Mouse (Mus musculus) liver, embryonic 15.5 days (tissue): ENCODE measurements around the gene Sgta. TPM values are rescaled to one million over a fixed set of nuclear protein-coding genes. Genes with fewer than 3 reads are reported as not detected.

Experiments used
- ATAC-seq: fragments of 200-750 bp; cut with Nextera tagmentation; 2 replicates; pipeline ENCODE4 v1.8.0; 2017; ENCODE audit warnings: moderate number of reproducible peaks, mild to moderate bottlenecking, moderate library complexity; ENCODE audit not compliant: insufficient read depth
- H3K27ac ChIP-seq: fragments of 300-500 bp; sonication (generic); replicated peaks from 2 replicates; pipeline ENCODE4 v1.5.1; 2015; ENCODE audit warnings: mild to moderate bottlenecking, inconsistent platforms
- H3K27me3 ChIP-seq: fragments of 300-500 bp; sonication (generic); 2 replicates; pipeline ENCODE4 v1.6.1; 2015; ENCODE audit warnings: mild to moderate bottlenecking, inconsistent platforms
- H3K36me3 ChIP-seq: fragments of 300-500 bp; sonication (generic); replicated peaks from 2 replicates; pipeline ENCODE4 v1.6.1; 2015; ENCODE audit warnings: moderate library complexity, mild to moderate bottlenecking, inconsistent platforms
- H3K4me1 ChIP-seq: fragments of 300-500 bp; sonication (generic); replicated peaks from 2 replicates; pipeline ENCODE4 v1.6.1; 2015; ENCODE audit warnings: inconsistent platforms
- H3K4me2 ChIP-seq: fragments of 300-500 bp; sonication (generic); 2 replicates; pipeline ENCODE4 v1.6.1; 2015; ENCODE audit warnings: moderate library complexity, mild to moderate bottlenecking, inconsistent platforms
- H3K4me3 ChIP-seq: fragments of 300-500 bp; sonication (generic); replicated peaks from 2 replicates; pipeline ENCODE4 v1.5.1; 2015; ENCODE audit warnings: mild to moderate bottlenecking, inconsistent platforms
- H3K9ac ChIP-seq: fragments of 300-500 bp; sonication (generic); 2 replicates; pipeline ENCODE4 v1.6.1; 2015; ENCODE audit warnings: moderate library complexity, mild to moderate bottlenecking, inconsistent platforms
- H3K9me3 ChIP-seq: fragments of 300-500 bp; sonication (generic); replicated peaks from 2 replicates; pipeline ENCODE4 v1.6.1; 2016; ENCODE audit warnings: inconsistent platforms
- WGBS: fragments of 180-500 bp; shearing (Covaris S2); methylation state at CpG from one replicate; pipeline ENCODE4 v1.1.7; 2015; ENCODE audit warnings: mixed read lengths; ENCODE audit not compliant: insufficient replicate concordance; 5-methylcytosine and 5-hydroxymethylcytosine counted together
- microRNA-seq: library from miRNA; unstranded; fragments of <30 nt; microRNA quantifications from one replicate; pipeline ENCODE4, GENCODE M21; 2016
- polyA plus RNA-seq: library from polyadenylated mRNA; unstranded; fragments of >200 nt; fragmentation: Nextera tagmentation; extraction: Ambion mirVana; gene quantifications from 2 replicates; pipeline ENCODE4 v1.2.1, GENCODE M21; 2015

Gene Sgta
- polyA plus RNA-seq, 1 experiment from 2014 or later = 57.0 TPM

DNA sequence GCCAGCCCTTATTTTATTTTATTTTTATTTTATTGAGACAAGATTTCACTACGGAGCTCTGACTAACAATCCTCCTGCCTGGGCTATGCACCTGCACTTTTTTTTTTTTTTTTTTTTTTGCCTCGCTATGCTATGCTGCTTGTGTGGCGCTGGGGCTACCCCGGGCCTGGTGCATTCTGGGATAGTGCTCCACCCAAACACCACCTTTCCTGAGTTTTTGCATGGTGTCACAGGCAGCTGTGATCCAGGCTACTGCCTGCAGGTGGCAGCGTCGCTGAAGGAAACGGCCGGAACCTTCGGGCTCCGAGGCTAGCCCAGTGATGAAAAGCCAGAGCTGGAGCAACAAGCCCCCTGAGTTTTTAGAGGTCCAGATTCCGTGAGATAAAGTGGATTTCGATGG, 61.2 kb downstream of the Sgta start:
- ATAC-seq = 0 out of 2 replicates have a peak, but pooled peaks have one; percentile 29

DNA sequence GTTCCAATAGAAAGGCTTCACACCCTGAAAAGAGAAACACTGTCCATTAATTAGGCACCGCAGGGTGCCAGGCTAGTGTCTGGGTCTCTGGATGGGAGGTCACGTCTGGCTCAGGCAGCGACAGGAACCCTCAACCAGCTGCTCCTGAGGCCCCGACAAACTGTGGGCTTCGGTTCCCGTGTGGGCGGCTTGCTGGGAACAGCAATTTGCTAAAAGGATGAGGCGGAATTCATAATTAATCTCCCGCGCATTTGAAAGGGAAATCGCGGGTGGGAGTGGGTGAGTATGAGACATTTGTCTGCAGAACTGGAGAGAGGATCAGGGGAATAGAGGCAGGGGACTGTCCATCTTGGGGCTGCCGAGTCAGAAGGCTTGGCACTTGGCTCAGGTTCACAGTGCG, 62.0 kb downstream of the Sgta start:
- H3K36me3 ChIP-seq = no peaks in the 10 kb centered on the region
- H3K4me3 ChIP-seq = no peak overlapping the region
- H3K4me2 ChIP-seq = no peak overlapping the region
- H3K27ac ChIP-seq = no peak overlapping the region
- no peaks in the 10 kb centered on the region for H3K9me3 ChIP-seq
- H3K4me1 ChIP-seq = peaks cover 32% of the 10 kb centered on the region
- H3K27me3 ChIP-seq = peaks cover 20% of the 10 kb centered on the region
- no peak for ATAC-seq
- WGBS = 42% methylated on average over 14 of the region's 14 CpGs
- H3K9ac ChIP-seq = no peak overlapping the region

More for the DNA sequence above, 61.2 kb downstream of the Sgta start:
- Histone ChIP-seq H3K36me3 (no peaks in the 10 kb centered on the region), H3K4me1 (peaks cover 32% of the 10 kb centered on the region), H3K27ac (no peak overlapping the region), H3K4me2 (0 out of 2 replicates have a peak overlapping the region, but pooled peaks have one; percentile 13), H3K9me3 (no peaks in the 10 kb centered on the region), H3K9ac (no peak overlapping the region), H3K27me3 (peaks cover 20% of the 10 kb centered on the region), H3K4me3 (no peak overlapping the region)
- WGBS = 8% methylated on average over 12 of the region's 12 CpGs

DNA sequence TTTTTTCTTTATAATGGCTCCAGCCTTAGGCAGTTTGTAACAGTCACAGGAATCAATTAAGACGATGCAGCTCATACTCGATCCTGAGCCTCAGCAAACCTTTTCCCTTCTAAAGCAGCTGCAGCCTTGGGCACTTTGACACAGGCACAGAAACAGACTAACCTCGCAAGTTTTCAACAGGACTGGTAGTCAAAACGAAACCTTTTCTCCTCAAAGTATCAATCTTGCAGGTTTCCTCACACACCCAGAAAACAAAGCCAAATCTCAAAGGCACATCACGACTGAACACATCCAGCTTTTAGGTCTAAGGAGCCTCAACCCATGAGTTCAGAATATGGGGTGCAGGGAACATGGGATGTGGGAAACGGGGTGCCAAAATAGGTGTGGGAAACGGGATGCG, 62.6 kb downstream of the Sgta start:
- peaks cover 32% of the 10 kb centered on the region for H3K4me1 ChIP-seq
- no peak overlapping the region for H3K4me2 ChIP-seq
- H3K9me3 ChIP-seq = no peaks in the 10 kb centered on the region
- no peak overlapping the region for H3K9ac ChIP-seq
- no peak overlapping the region for H3K27ac ChIP-seq
- ATAC-seq = no peak
- WGBS = 75% methylated on average over 8 of the region's 8 CpGs
- H3K36me3 ChIP-seq = no peaks in the 10 kb centered on the region
- H3K27me3 ChIP-seq = peaks cover 20% of the 10 kb centered on the region
- no peak overlapping the region for H3K4me3 ChIP-seq

DNA sequence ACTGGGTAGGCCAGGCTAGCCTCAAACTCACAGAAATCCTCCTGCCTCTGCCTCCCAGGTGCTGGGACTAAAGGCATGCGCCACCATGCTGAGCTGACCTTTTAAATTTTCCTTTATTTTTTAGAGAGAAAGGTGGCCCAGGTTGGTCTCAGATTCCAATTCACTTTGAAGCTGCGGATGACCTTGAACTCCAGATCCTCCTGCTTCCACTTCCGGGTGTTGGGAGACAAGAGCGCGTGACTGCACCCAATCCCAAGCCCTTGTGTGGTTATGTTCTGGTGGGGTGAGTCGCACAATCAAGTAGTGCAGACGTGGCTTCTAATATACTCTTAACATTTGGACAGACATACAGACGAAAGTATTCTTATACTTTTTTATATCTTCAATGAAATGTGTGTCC, 63.5 kb downstream of the Sgta start:
- Histone ChIP-seq H3K9me3 (no peaks in the 10 kb centered on the region), H3K4me3 (no peak overlapping the region), H3K9ac (no peak overlapping the region), H3K36me3 (no peaks in the 10 kb centered on the region), H3K27me3 (peaks cover 20% of the 10 kb centered on the region), H3K4me1 (peaks cover 32% of the 10 kb centered on the region), H3K4me2 (no peak overlapping the region), H3K27ac (no peak overlapping the region)
- WGBS = 70% methylated on average over 8 of the region's 8 CpGs
- ATAC-seq = no peak

DNA sequence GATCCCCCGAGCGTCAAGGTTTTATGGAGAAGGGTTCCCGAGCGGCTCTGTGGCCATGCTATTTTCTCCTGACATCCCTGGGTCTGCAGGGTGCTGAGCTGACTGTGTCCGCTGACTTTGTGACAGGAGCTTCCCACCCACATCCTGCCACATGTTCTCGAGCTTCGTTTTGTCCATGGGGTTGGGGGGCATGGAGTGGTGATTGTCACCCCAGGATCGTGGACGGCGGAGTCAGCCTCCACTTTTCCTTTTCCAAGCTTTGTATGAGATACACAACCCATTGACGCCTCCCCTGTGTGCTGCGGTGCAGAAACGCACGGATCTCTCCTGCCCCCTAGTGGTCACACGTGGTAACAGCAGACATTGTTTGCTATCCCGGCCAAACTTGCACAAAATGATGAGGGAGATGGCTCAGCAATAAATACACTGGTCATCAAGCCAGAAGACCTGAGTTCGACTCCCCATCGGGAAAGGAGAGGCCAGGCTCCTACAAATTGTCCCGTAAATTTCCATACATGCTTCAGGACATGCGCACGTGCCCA, 64.8 kb downstream of the Sgta start:
- Histone ChIP-seq H3K4me2 (no peak overlapping the region), H3K9me3 (no peaks in the 10 kb centered on the region), H3K36me3 (no peaks in the 10 kb centered on the region), H3K9ac (no peak overlapping the region), H3K4me3 (no peak overlapping the region), H3K27me3 (peaks cover 20% of the 10 kb centered on the region), H3K4me1 (peaks cover 24% of the 10 kb centered on the region), H3K27ac (no peak overlapping the region)
- WGBS = 8% methylated on average over 21 of the region's 21 CpGs
- no peak for ATAC-seq

DNA sequence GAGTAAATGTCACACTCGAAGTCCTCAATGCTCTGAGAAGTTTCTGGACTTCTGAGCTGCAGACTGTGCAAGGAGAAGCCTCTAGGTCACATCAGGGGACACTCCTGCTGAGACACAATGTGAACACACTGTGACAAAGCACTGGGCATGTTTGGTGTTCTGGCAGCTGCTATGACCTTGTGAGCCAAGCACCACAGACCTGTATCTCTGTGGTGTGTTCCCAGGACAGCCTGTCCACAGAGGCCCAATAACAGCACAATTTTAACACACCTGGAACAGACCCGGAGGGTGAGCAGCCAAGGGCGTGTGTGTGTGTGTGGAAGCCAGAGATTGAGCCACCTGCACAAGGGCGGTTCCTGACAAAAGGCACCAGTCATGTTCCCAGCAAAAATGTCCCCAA, 65.4 kb downstream of the Sgta start:
- H3K4me2 ChIP-seq = no peak overlapping the region
- ATAC-seq = no peak
- H3K4me3 ChIP-seq = no peak overlapping the region
- H3K9me3 ChIP-seq = no peaks in the 10 kb centered on the region
- peaks cover 20% of the 10 kb centered on the region for H3K27me3 ChIP-seq
- H3K27ac ChIP-seq = no peak overlapping the region
- peaks cover 19% of the 10 kb centered on the region for H3K4me1 ChIP-seq
- no peaks in the 10 kb centered on the region for H3K36me3 ChIP-seq
- 29% methylated on average over 4 of the region's 4 CpGs for WGBS
- no peak overlapping the region for H3K9ac ChIP-seq

Small RNA genes lying within 50 kb of the gene (microRNA-seq; reads per million reads assigned to microRNA genes)
- gene Mir5615-1 = not detected
- gene Mir5615-2 = not detected

Other genes with a start within 250 kb of the Sgta start
- gene Jsrp1, start 246.7 kb downstream of the Sgta start, polyA plus RNA-seq = 0.97 and 1.3 TPM in 2 replicates
- 1,470 and 1,719 TPM in 2 replicates for gene Oaz1, start 233.5 kb downstream of the Sgta start, polyA plus RNA-seq
- gene Lingo3, start 216.1 kb downstream of the Sgta start, polyA plus RNA-seq = not detected in 2 replicates
- 115 TPM in 2 replicates for gene Lsm7, start 205.0 kb downstream of the Sgta start, polyA plus RNA-seq
- 63.9 and 69.6 TPM in 2 replicates for gene Sppl2b, start 204.9 kb downstream of the Sgta start, polyA plus RNA-seq
- gene Tmprss9, start 188.3 kb downstream of the Sgta start, polyA plus RNA-seq = 0.05 TPM in 1 of 2 replicates, not detected in the other
- gene Timm13, start 159.2 kb downstream of the Sgta start, polyA plus RNA-seq = 163 and 165 TPM in 2 replicates
- gene Lmnb2, start 141.9 kb downstream of the Sgta start, polyA plus RNA-seq = 11.0 and 12.4 TPM in 2 replicates
- gene Gadd45b, start 130.1 kb downstream of the Sgta start, polyA plus RNA-seq = 3.8 and 4.0 TPM in 2 replicates
- 0.36 and 0.41 TPM in 2 replicates for gene Gng7, start 45.2 kb downstream of the Sgta start, polyA plus RNA-seq
- gene Diras1, start 34.5 kb downstream of the Sgta start, polyA plus RNA-seq = 0.07 TPM in 1 of 2 replicates, not detected in the other
- 5.6 and 6.5 TPM in 2 replicates for gene Slc39a3, start 22.8 kb downstream of the Sgta start, polyA plus RNA-seq
- 19.4 and 21.1 TPM in 2 replicates for gene Thop1, start 9.9 kb upstream of the Sgta start, polyA plus RNA-seq
- 32.9 and 36.3 TPM in 2 replicates for gene Creb3l3, start 38.7 kb upstream of the Sgta start, polyA plus RNA-seq
- gene Map2k2, start 45.7 kb upstream of the Sgta start, polyA plus RNA-seq = 111 and 117 TPM in 2 replicates
- 47.6 and 56.9 TPM in 2 replicates for gene Zbtb7a, start 75.0 kb upstream of the Sgta start, polyA plus RNA-seq
- gene Pias4, start 107.7 kb upstream of the Sgta start, polyA plus RNA-seq = 26.0 and 32.6 TPM in 2 replicates
- gene Eef2, start 116.5 kb upstream of the Sgta start, polyA plus RNA-seq = 270 and 306 TPM in 2 replicates
- gene Dapk3, start 122.8 kb upstream of the Sgta start, polyA plus RNA-seq = 16.6 and 17.8 TPM in 2 replicates
- gene 4930442H23Rik, start 123.7 kb upstream of the Sgta start, polyA plus RNA-seq = 0.07 TPM in 1 of 2 replicates, not detected in the other
- gene Nmrk2, start 141.9 kb upstream of the Sgta start, polyA plus RNA-seq = 0.09 TPM in 1 of 2 replicates, not detected in the other
- gene Atcay, start 170.7 kb upstream of the Sgta start, polyA plus RNA-seq = not detected in 2 replicates
- gene Zfr2, start 173.0 kb upstream of the Sgta start, polyA plus RNA-seq = 0.31 TPM in 2 replicates
- 1.9 and 2.1 TPM in 2 replicates for gene Matk, start 192.8 kb upstream of the Sgta start, polyA plus RNA-seq
- gene Mrpl54, start 206.8 kb upstream of the Sgta start, polyA plus RNA-seq = 78.7 and 92.2 TPM in 2 replicates
- gene Apba3, start 206.8 kb upstream of the Sgta start, polyA plus RNA-seq = 24.0 and 27.3 TPM in 2 replicates
- 0.93 and 1.4 TPM in 2 replicates for gene Tjp3, start 231.4 kb upstream of the Sgta start, polyA plus RNA-seq
- 13.4 and 15.2 TPM in 2 replicates for gene Pip5k1c, start 232.8 kb upstream of the Sgta start, polyA plus RNA-seq